Mouse (Mus musculus): Measurements from ENCODE around the gene Dusp15. TPM values are rescaled to one million over a fixed set of nuclear protein-coding genes. Genes with fewer than 3 reads are reported as not detected.

The Dusp15 gene
- polyA plus RNA-seq, 1 experiment = 1.0 TPM

GRCm38 (mm10) chr2:152950358-152951064, 987 bp downstream of the Dusp15 start:
- TF ChIP-seq FLI1 (IDR thresholded peaks at IDR 0.05; ENCODE audit: low read length) (no peak), GATA1 (IDR thresholded peaks at IDR 0.05; ENCODE audit: borderline replicate concordance, low read length) (no peak)
- H3K4me3 ChIP-seq (replicated peaks) = peak overlapping the region; percentile 46
- no peaks in the 10 kb centered on the region for H3K36me3 ChIP-seq (replicated peaks; ENCODE audit: low read length)
- H3K9me3 ChIP-seq = no peaks in the 10 kb centered on the region
- H3K27me3 ChIP-seq (replicated peaks) = peaks cover 91% of the 10 kb centered on the region
- peaks cover 24% of the 10 kb centered on the region for H3K4me1 ChIP-seq

GRCm38 (mm10) chr2:152948438-152949020, 3.0 kb downstream of the Dusp15 start:
- no peak overlapping the region for H3K4me3 ChIP-seq (replicated peaks)
- H3K9me3 ChIP-seq = no peaks in the 10 kb centered on the region
- peaks cover 97% of the 10 kb centered on the region for H3K27me3 ChIP-seq (replicated peaks)
- H3K4me1 ChIP-seq = peaks cover 37% of the 10 kb centered on the region
- no peak for TF ChIP-seq FLI1 (IDR thresholded peaks at IDR 0.05; ENCODE audit: low read length)
- TF ChIP-seq GATA1 (IDR thresholded peaks at IDR 0.05; ENCODE audit: borderline replicate concordance, low read length) = no peak
- H3K36me3 ChIP-seq (replicated peaks; ENCODE audit: low read length) = no peaks in the 10 kb centered on the region

DNA sequence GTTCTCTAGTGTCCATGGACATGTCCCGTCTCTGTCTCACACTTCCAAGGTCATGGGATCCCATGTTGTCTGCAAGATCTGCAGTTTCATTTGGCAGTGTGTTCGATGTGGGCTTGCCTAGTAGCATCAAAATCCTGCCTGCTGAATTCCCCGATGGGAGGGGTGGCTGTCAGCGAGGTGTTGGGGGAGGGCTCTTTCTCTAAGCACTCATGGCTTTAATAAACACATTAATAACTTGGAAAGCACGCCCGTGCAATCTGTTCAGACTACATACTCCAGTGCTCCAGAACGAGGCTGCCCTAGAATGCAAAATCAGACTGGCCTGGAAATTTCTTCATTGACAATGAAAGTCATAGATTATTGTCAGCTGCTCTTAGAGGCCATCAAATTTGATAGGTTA, 4.4 kb downstream of the Dusp15 start:
- H3K9me3 ChIP-seq = no peaks in the 10 kb centered on the region
- no peak overlapping the region for H3K4me3 ChIP-seq (replicated peaks)
- H3K4me1 ChIP-seq = peaks cover 46% of the 10 kb centered on the region
- peaks cover 100% of the 10 kb centered on the region for H3K27me3 ChIP-seq (replicated peaks)
- no peaks in the 10 kb centered on the region for H3K36me3 ChIP-seq (replicated peaks; ENCODE audit: low read length)
- no peak for TF ChIP-seq FLI1 (IDR thresholded peaks at IDR 0.05; ENCODE audit: low read length)
- TF ChIP-seq GATA1 (IDR thresholded peaks at IDR 0.05; ENCODE audit: borderline replicate concordance, low read length) = no peak

- Histone ChIP-seq H3K4me3 (replicated peaks) (no peak overlapping the region), H3K4me1 (peaks cover 58% of the 10 kb centered on the region), H3K9me3 (no peaks in the 10 kb centered on the region), H3K36me3 (replicated peaks; ENCODE audit: low read length) (no peaks in the 10 kb centered on the region), H3K27me3 (replicated peaks) (peaks cover 88% of the 10 kb centered on the region)
- TF ChIP-seq GATA1 (IDR thresholded peaks at IDR 0.05; ENCODE audit: borderline replicate concordance, low read length) (no peak), FLI1 (IDR thresholded peaks at IDR 0.05; ENCODE audit: low read length) (no peak)
These were observed 7.5 kb downstream of the Dusp15 start for GRCm38 (mm10) chr2:152944013-152944412.

DNA sequence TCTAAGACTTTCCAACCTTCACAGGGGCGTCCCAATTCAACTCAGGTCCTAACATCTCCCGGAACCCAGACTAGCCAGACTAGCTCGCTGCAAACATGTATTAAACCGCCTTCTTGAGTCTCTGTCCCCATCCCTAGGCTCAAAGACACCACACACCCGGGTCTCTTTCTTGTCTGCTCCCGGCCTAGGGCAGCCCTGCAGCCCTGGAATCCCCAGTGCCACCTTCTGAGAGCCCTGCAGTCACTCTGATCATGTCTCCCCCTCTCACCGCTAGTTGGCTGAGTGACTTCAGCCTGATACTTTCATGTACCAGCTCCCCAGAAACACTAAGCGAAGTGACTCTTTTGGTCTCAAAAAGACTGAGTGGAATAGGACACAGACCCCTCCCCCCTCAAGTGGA, 7.9 kb downstream of the Dusp15 start:
- Histone ChIP-seq H3K36me3 (replicated peaks; ENCODE audit: low read length) (no peaks in the 10 kb centered on the region), H3K4me3 (replicated peaks) (peak overlapping the region; percentile 88), H3K4me1 (peaks cover 62% of the 10 kb centered on the region), H3K27me3 (replicated peaks) (peaks cover 88% of the 10 kb centered on the region), H3K9me3 (no peaks in the 10 kb centered on the region)
- no peak for TF ChIP-seq FLI1 (IDR thresholded peaks at IDR 0.05; ENCODE audit: low read length)
- no peak for TF ChIP-seq GATA1 (IDR thresholded peaks at IDR 0.05; ENCODE audit: borderline replicate concordance, low read length)

DNA sequence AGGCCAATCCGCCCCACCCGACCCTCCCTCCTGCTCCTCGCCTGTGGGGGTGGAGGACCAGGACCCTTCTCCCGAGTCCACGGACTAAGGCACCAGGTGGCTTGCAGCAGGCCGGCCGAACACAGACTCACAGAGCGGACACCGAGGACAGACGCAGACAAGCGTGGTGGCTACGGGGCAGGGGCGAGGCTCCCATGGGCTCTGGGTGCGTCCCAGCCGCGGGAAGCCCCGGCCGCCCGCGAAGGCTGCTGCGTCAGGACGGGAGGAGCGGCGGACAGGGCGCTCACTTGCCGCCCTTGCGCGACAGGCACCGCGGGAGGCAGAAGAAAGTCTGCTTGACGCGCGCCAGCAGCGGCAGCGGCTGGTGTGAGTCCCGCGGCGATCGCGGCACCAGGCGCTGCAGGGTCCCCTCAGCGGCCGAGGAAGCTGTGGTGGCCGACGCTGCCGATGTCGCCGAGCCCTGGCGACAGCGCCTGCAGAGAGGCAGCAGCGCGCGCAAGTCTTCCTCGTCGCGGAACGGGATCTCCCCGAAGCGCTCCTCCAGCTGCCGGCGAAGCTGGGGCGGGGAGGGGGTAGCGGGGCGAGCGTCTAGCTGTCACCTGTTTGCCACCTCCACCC, 8.5 kb downstream of the Dusp15 start:
- H3K36me3 ChIP-seq (replicated peaks; ENCODE audit: low read length) = no peaks in the 10 kb centered on the region
- peaks cover 66% of the 10 kb centered on the region for H3K4me1 ChIP-seq
- TF ChIP-seq FLI1 (IDR thresholded peaks at IDR 0.05; ENCODE audit: low read length) (no peak), GATA1 (IDR thresholded peaks at IDR 0.05; ENCODE audit: borderline replicate concordance, low read length) (no peak)
- peak overlapping the region; percentile 88 for H3K4me3 ChIP-seq (replicated peaks)
- H3K9me3 ChIP-seq = no peaks in the 10 kb centered on the region
- H3K27me3 ChIP-seq (replicated peaks) = peaks cover 88% of the 10 kb centered on the region

- H3K36me3 ChIP-seq (replicated peaks; ENCODE audit: low read length) = no peaks in the 10 kb centered on the region
- peak overlapping the region; percentile 42 for H3K4me3 ChIP-seq (replicated peaks)
- no peak for TF ChIP-seq GATA1 (IDR thresholded peaks at IDR 0.05; ENCODE audit: borderline replicate concordance, low read length)
- TF ChIP-seq FLI1 (IDR thresholded peaks at IDR 0.05; ENCODE audit: low read length) = no peak
- H3K9me3 ChIP-seq = no peaks in the 10 kb centered on the region
- peaks cover 66% of the 10 kb centered on the region for H3K4me1 ChIP-seq
- H3K27me3 ChIP-seq (replicated peaks) = peaks cover 77% of the 10 kb centered on the region
These were observed 9.7 kb downstream of the Dusp15 start for GRCm38 (mm10) chr2:152941776-152942175.

- Histone ChIP-seq H3K9me3 (no peaks in the 10 kb centered on the region), H3K27me3 (replicated peaks) (peaks cover 77% of the 10 kb centered on the region), H3K4me1 (peaks cover 69% of the 10 kb centered on the region), H3K36me3 (replicated peaks; ENCODE audit: low read length) (no peaks in the 10 kb centered on the region), H3K4me3 (replicated peaks) (no peak overlapping the region)
- no peak for TF ChIP-seq GATA1 (IDR thresholded peaks at IDR 0.05; ENCODE audit: borderline replicate concordance, low read length)
- no peak for TF ChIP-seq FLI1 (IDR thresholded peaks at IDR 0.05; ENCODE audit: low read length)
These were observed 10.4 kb downstream of the Dusp15 start for GRCm38 (mm10) chr2:152941106-152941505.

DNA sequence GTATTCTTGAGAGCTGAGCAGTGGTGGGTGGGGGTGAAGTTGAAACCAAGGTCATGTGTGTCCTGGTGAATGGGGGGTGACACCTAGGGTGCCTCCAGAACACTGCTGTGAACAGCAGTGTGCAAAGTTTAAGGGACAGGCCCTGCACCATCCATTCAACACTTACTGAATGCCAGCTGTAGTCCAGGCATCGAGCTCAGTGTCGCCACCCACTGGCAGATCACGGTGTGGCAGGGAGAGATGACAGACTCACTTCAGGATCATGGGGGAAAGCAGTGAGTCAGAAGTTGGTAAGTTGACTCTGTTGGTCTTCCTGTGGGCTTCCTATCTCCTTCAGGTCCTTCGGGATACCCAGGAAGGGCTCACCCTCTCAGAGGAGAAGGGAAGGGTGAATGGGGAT, 11.7 kb downstream of the Dusp15 start:
- Histone ChIP-seq H3K36me3 (replicated peaks; ENCODE audit: low read length) (no peaks in the 10 kb centered on the region), H3K27me3 (replicated peaks) (peaks cover 76% of the 10 kb centered on the region), H3K4me3 (replicated peaks) (peak overlapping the region; percentile 81), H3K4me1 (peaks cover 82% of the 10 kb centered on the region), H3K9me3 (no peaks in the 10 kb centered on the region)
- no peak for TF ChIP-seq FLI1 (IDR thresholded peaks at IDR 0.05; ENCODE audit: low read length)
- no peak for TF ChIP-seq GATA1 (IDR thresholded peaks at IDR 0.05; ENCODE audit: borderline replicate concordance, low read length)

DNA sequence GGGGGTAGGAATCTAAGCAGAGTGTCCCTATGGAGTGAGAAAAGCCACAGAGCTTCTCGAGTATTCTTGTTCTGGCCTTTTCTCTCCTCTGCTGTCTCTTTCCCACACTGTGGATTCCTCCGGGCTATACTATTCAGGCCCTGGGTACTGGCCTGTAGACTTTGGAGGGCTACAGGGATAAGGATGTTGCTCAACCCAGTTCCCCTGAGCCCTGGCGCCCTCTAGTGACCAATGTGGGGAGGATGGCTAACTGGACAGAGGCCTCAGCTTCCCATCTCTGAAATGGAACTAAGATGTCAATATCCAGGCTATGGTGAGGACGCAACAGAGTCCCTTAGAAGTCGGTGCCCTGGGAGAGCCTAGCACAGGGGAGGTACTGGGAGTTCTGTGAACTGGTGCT, 17.9 kb downstream of the Dusp15 start:
- peaks cover 30% of the 10 kb centered on the region for H3K27me3 ChIP-seq (replicated peaks)
- TF ChIP-seq GATA1 (IDR thresholded peaks at IDR 0.05; ENCODE audit: borderline replicate concordance, low read length) (no peak), FLI1 (IDR thresholded peaks at IDR 0.05; ENCODE audit: low read length) (no peak)
- H3K4me1 ChIP-seq = peaks cover 78% of the 10 kb centered on the region
- no peaks in the 10 kb centered on the region for H3K9me3 ChIP-seq
- H3K4me3 ChIP-seq (replicated peaks) = peak overlapping the region; percentile 26
- H3K36me3 ChIP-seq (replicated peaks; ENCODE audit: low read length) = no peaks in the 10 kb centered on the region
